Mouse (Mus musculus) bone marrow, adult 2 months (tissue): ENCODE measurements around the gene Sept9.

Source experiments
- CTCF ChIP-seq: fragments of 200-500 bp; IDR thresholded peaks from 2 replicates; pipeline ENCODE4 v1.5.1; 2011; ENCODE audit warnings: low read length, control low read depth; ENCODE audit not compliant: control insufficient read depth, insufficient read depth
- POLR2A ChIP-seq: fragments of 200-500 bp; IDR thresholded peaks from 2 replicates; pipeline ENCODE4 v1.6.1; 2011; ENCODE audit warnings: low read depth, mild to moderate bottlenecking, control low read depth, low read length, borderline replicate concordance; ENCODE audit not compliant: control insufficient read depth

GRCm38 (mm10) chr11:117249282-117249984, 50.0 kb downstream of the Sept9 start:
- no peak for TF ChIP-seq POLR2A
- no peak for TF ChIP-seq CTCF
